Mouse (Mus musculus) mouse embryonic stem cell (cell line): ENCODE results near the gene Stk26.

ENCODE experiments used
- in situ Hi-C, 2 experiments: fragments of 300-500 bp; cut with MboI; formaldehyde crosslinking; loops; 1 replicate in 1 of 2; 3 replicates in 1 of 2; pipeline ENCODE4 v1.14.3; 2019 to 2020; ENCODE audit warnings: low sequenced_read_pairs in 2 of 2, low pct_unique_long_range_greater_than_20kb in 1 of 2, mixed read lengths in 1 of 2; ENCODE audit not compliant: unreplicated experiment in 1 of 2

Gene Stk26

GRCm38 (mm10) chrX:50840847-50841560 is at the start of gene Stk26:
Gene Stk26 (plus strand): TSS chrX:50841047.
- in situ Hi-C loops, result no loop called here

GRCm38 (mm10) chrX:50793005-50793680 is 47.7 kb upstream of the Stk26 start:
- in situ Hi-C loops, result no loop called here

- in situ Hi-C loops, result no loop called here
Measured at GRCm38 (mm10) chrX:50797798-50798197, 43.0 kb upstream of the Stk26 start.

GRCm38 (mm10) chrX:50798571-50798970 is 42.3 kb upstream of the Stk26 start:
- in situ Hi-C loops, result no loop called here

- in situ Hi-C loops, result no loop called here
Measured at GRCm38 (mm10) chrX:50799656-50800188, 41.1 kb upstream of the Stk26 start.

- in situ Hi-C loops, result no loop called here
Measured at GRCm38 (mm10) chrX:50805654-50806053, 35.2 kb upstream of the Stk26 start.

- in situ Hi-C loops, result no loop called here
Measured at GRCm38 (mm10) chrX:50823856-50824255, 17.0 kb upstream of the Stk26 start.

GRCm38 (mm10) chrX:50835592-50835991 is 5.3 kb upstream of the Stk26 start:
- in situ Hi-C loops, result no loop called here

- in situ Hi-C loops, result no loop called here
Measured at GRCm38 (mm10) chrX:50836029-50836691, 4.7 kb upstream of the Stk26 start.

- in situ Hi-C loops, result no loop called here
Measured at GRCm38 (mm10) chrX:50841587-50841986, 740 bp downstream of the Stk26 start.

- in situ Hi-C loops, result no loop called here
Measured at GRCm38 (mm10) chrX:50842046-50842445, 1.2 kb downstream of the Stk26 start.

- in situ Hi-C loops, result no loop called here
Measured at GRCm38 (mm10) chrX:50850428-50851184, 9.8 kb downstream of the Stk26 start.

GRCm38 (mm10) chrX:50863771-50864170 is 22.9 kb downstream of the Stk26 start:
- in situ Hi-C loops, result no loop called here

- in situ Hi-C loops, result no loop called here
Measured at GRCm38 (mm10) chrX:50864734-50865133, 23.9 kb downstream of the Stk26 start.

GRCm38 (mm10) chrX:50874246-50875002 is 33.6 kb downstream of the Stk26 start:
- in situ Hi-C loops, result no loop called here

GRCm38 (mm10) chrX:50887999-50888398 is 47.2 kb downstream of the Stk26 start:
- in situ Hi-C loops, result no loop called here

- in situ Hi-C loops, result no loop called here
Measured at GRCm38 (mm10) chrX:50903497-50903896, 62.6 kb downstream of the Stk26 start.

- in situ Hi-C loops, result no loop called here
Measured at GRCm38 (mm10) chrX:50909915-50910314, 69.1 kb downstream of the Stk26 start.
